Mouse (Mus musculus) gastrocnemius, postnatal 14 days (tissue): Measurements from ENCODE around the gene Hnrnpdl. TPM values are rescaled to one million over a fixed set of nuclear protein-coding genes. Genes with fewer than 3 reads are reported as not detected.

Source experiments
- DNase-seq: peaks from one replicate; pipeline ENCODE4 v3.0.0; 2021; ENCODE audit warnings: mixed read lengths
- intact Hi-C: fragments of 180-260 bp; cut with DNase I; formaldehyde crosslinking; loops from one replicate; pipeline ENCODE4 v1.15.1; 2025; ENCODE audit warnings: low total_unique reads
- long read RNA-seq, 2 experiments: library from polyadenylated mRNA; stranded (forward); transcript quantifications; one replicate each; pipeline ENCODE4 v2.0.0; 2021
- total RNA-seq, 2 experiments: library from RNA; stranded (reverse); gene quantifications; 2 replicates each; pipeline ENCODE4 v1.2.3; 2021

The Hnrnpdl gene
- 10 to 100 TPM; 56.1 to 60.2 TPM for total RNA-seq
- long read RNA-seq, experiment 1, transcript Hnrnpdl-201 (9 exons, 2,149 nt), result minor isoform, 6 of 43 reads
- long read RNA-seq, experiment 1, transcript Hnrnpdl-202 (8 exons, 2,752 nt), result major isoform, 18 of 43 reads
- long read RNA-seq, experiment 1, transcript Hnrnpdl-207 (7 exons, 2,374 nt), result minor isoform, 6 of 43 reads
- long read RNA-seq, experiment 1, partial matches to known transcripts, result 10 of 43 reads
- long read RNA-seq, experiment 1, other reads (novel, unspliced or antisense), result 3 of 43 reads
- long read RNA-seq, experiment 2, transcript Hnrnpdl-202 (8 exons, 2,752 nt), result major isoform, 20 of 47 reads
- long read RNA-seq, experiment 2, transcript Hnrnpdl-201 (9 exons, 2,149 nt), result minor isoform, 5 of 47 reads
- long read RNA-seq, experiment 2, transcript Hnrnpdl-207 (7 exons, 2,374 nt), result minor isoform, 6 of 47 reads
- long read RNA-seq, experiment 2, partial matches to known transcripts, result 10 of 47 reads
- long read RNA-seq, experiment 2, other reads (novel, unspliced or antisense), result 6 of 47 reads

- intact Hi-C loops, result no loop called here
- DNase-seq, result peak; percentile 94
Observed at GRCm38 (mm10) chr5:100039602-100040142, at the start of gene Hnrnpdl, which contains the start of gene Enoph1. Gene Hnrnpdl (minus strand): TSS chr5:100039664. Gene Enoph1 (plus strand): TSS chr5:100039985.

GRCm38 (mm10) chr5:100085097-100085496, 45.6 kb upstream of the Hnrnpdl start:
- no peak for DNase-seq
- intact Hi-C loops, result no loop called here

GRCm38 (mm10) chr5:100083953-100084562, 44.6 kb upstream of the Hnrnpdl start:
- intact Hi-C loops, result no loop called here

GRCm38 (mm10) chr5:100082006-100082405, 42.5 kb upstream of the Hnrnpdl start:
- intact Hi-C loops, result no loop called here
- DNase-seq, result no peak

More at GRCm38 (mm10) chr5:100083953-100084562, 44.6 kb upstream of the Hnrnpdl start:
- no peak for DNase-seq

GRCm38 (mm10) chr5:100079931-100080275, 40.4 kb upstream of the Hnrnpdl start:
- intact Hi-C loops, result loop anchor here (10.0 kb wide), 1 partner anchor 75 kb away; the partner anchor contains the start of gene Tmem150c

GRCm38 (mm10) chr5:100079040-100079930, 39.8 kb upstream of the Hnrnpdl start:
- intact Hi-C loops, result loop anchor here (10.0 kb wide), 1 partner anchor 76 kb away; the partner anchor contains the start of gene Tmem150c
- DNase-seq, result no peak

More at GRCm38 (mm10) chr5:100079931-100080275, 40.4 kb upstream of the Hnrnpdl start:
- no peak for DNase-seq

- no peak for DNase-seq
- intact Hi-C loops, result loop anchor here (5.0 to 10.0 kb wide), 3 partner anchors 80 to 248 kb away; partner anchors contain the start of gene Tmem150c
Observed at GRCm38 (mm10) chr5:100074571-100074970, 35.1 kb upstream of the Hnrnpdl start.

GRCm38 (mm10) chr5:100072557-100072956, 33.1 kb upstream of the Hnrnpdl start:
- intact Hi-C loops, result loop anchor here (5.0 to 10.0 kb wide), 3 partner anchors 82 to 250 kb away; partner anchors contain the start of gene Tmem150c
- no peak for DNase-seq

GRCm38 (mm10) chr5:100071541-100071940, 32.1 kb upstream of the Hnrnpdl start:
- DNase-seq, result no peak
- intact Hi-C loops, result loop anchor here (5.0 to 10.0 kb wide), 3 partner anchors 83 to 251 kb away; partner anchors contain the start of gene Tmem150c

GRCm38 (mm10) chr5:100070255-100070654, 30.8 kb upstream of the Hnrnpdl start:
- intact Hi-C loops, result loop anchor here (5.0 to 10.0 kb wide), 3 partner anchors 85 to 252 kb away; partner anchors contain the start of gene Tmem150c
- peak; percentile 73 for DNase-seq

GRCm38 (mm10) chr5:100069526-100069925, 30.1 kb upstream of the Hnrnpdl start:
- intact Hi-C loops, result no loop called here
- no peak for DNase-seq

- no peak for DNase-seq
- intact Hi-C loops, result no loop called here
Observed at GRCm38 (mm10) chr5:100067579-100067978, 28.1 kb upstream of the Hnrnpdl start.

- DNase-seq, result no peak
- intact Hi-C loops, result no loop called here
Observed at GRCm38 (mm10) chr5:100060876-100061275, 21.4 kb upstream of the Hnrnpdl start.

- intact Hi-C loops, result no loop called here
- DNase-seq, result no peak
Observed at GRCm38 (mm10) chr5:100059326-100059725, 19.9 kb upstream of the Hnrnpdl start.

- DNase-seq, result no peak
- intact Hi-C loops, result no loop called here
Observed at GRCm38 (mm10) chr5:100058729-100059128, 19.3 kb upstream of the Hnrnpdl start.

GRCm38 (mm10) chr5:100057461-100058209, 18.2 kb upstream of the Hnrnpdl start:
- intact Hi-C loops, result no loop called here
- DNase-seq, result no peak

- intact Hi-C loops, result no loop called here
- no peak for DNase-seq
Observed at GRCm38 (mm10) chr5:100055866-100056369, 16.5 kb upstream of the Hnrnpdl start.
